Mouse (Mus musculus) embryonic fibroblast, embryonic 13.5 days (primary cell): ENCODE data around the gene Nr2c2ap.

Source experiments
- CTCF ChIP-seq: IDR thresholded peaks from 2 replicates; pipeline ENCODE4 v1.5.1; 2011; ENCODE audit warnings: mild to moderate bottlenecking, control low read depth, low read length, moderate library complexity, borderline replicate concordance; ENCODE audit not compliant: insufficient read depth
- POLR2A ChIP-seq: IDR thresholded peaks from 2 replicates; pipeline ENCODE4 v1.6.1; 2011; ENCODE audit warnings: low read depth, mild to moderate bottlenecking, control low read depth, low read length, moderate library complexity

DNA sequence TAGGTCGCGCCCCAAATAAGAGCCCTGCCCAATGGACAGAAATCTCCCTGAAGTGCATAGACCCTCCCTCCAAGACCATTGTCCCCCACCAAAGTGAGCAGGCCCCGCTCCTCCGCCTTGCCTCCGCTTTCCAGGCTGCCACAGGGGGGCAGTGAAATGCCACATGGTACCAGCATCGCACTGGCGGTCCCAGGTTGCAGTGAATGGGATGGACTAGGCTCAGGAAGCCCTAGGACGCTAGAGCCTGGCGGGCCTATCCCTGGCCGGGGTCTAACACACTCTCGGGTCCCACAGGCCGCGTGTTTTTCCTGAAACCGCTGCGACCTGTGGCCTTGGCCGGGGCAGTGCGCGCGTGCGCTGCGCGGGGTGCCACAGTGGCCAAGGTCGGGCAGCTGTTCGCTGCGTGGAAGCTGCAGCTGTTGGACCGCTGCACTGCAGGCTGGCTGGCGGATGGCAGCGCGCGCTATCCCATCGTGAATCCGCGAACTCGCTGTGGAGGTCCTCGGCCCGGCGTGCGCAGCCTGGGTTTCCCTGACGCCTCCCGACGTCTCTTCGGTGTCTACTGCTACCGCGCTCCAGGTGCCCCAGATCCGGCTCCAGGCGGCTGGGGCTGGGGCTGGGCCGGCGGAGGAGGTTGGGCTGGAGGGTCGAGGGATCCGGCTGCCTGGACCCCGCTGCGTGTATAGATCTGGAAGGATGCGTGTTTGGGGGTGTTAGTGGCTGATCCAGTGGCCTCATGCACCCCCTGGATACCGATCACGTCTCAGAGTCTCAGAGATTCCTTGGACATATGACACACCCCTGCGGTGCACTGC, 43.1 kb upstream of the Nr2c2ap start:
- TF ChIP-seq POLR2A (no peak), CTCF (peak; percentile 93; the same call in 1 of the 2 replicates)
